Mouse (Mus musculus) bone marrow macrophage, adult 2 months (primary cell): ENCODE results near the gene Pkm.

Source experiments
- CTCF ChIP-seq: IDR thresholded peaks from 2 replicates; pipeline ENCODE4 v1.5.1; 2012; ENCODE audit warnings: low read depth, mild to moderate bottlenecking, low read length, moderate library complexity
- POLR2A ChIP-seq: IDR thresholded peaks from 2 replicates; pipeline ENCODE4 v1.6.1; 2012; ENCODE audit warnings: mild to moderate bottlenecking, low read depth, low read length, borderline replicate concordance

DNA sequence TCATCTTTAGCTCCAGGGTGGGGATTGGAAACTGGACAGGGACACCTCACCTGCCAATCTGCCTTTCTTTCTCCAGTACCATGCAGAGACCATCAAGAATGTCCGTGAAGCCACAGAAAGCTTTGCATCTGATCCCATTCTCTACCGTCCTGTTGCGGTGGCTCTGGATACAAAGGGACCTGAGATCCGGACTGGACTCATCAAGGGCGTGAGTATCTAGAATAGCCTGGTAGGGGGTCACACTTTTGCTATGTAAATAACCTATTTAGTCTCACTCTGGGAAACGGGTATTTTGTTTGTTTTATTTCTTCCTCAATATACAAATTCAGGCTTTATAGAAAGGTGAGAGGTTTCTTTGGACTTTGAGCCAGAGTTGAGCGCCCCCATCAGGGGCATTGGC is 12.3 kb downstream of the Pkm start:
- no peak for TF ChIP-seq POLR2A
- no peak for TF ChIP-seq CTCF
